Mouse (Mus musculus) brain, embryonic 18.5 days (tissue): ENCODE data around the gene Calm1.
A peak's percentile ranks its signal among the peaks of the same experiment; 100 is the strongest.

Source experiments
- DNase-seq: peaks from one replicate; pipeline ENCODE4 v3.0.0-alpha.2; 2012; ENCODE audit warnings: low read depth, low spot score

The Calm1 gene

GRCm38 (mm10) chr12:100222322-100222993 is 23.2 kb downstream of the Calm1 start:
- DNase-seq, result no peak

GRCm38 (mm10) chr12:100223531-100223930 is 24.3 kb downstream of the Calm1 start:
- no peak for DNase-seq

GRCm38 (mm10) chr12:100225196-100225595 is 26.0 kb downstream of the Calm1 start:
- no peak for DNase-seq

- DNase-seq, result no peak
Measured at GRCm38 (mm10) chr12:100226073-100226472, 26.8 kb downstream of the Calm1 start.

GRCm38 (mm10) chr12:100226621-100227020 is 27.4 kb downstream of the Calm1 start:
- DNase-seq, result no peak

- DNase-seq, result no peak
Measured at GRCm38 (mm10) chr12:100228041-100228725, 28.9 kb downstream of the Calm1 start.

GRCm38 (mm10) chr12:100234201-100234600 is 35.0 kb downstream of the Calm1 start:
- DNase-seq, result no peak

GRCm38 (mm10) chr12:100234919-100235318 is 35.7 kb downstream of the Calm1 start:
- DNase-seq, result no peak

GRCm38 (mm10) chr12:100235423-100235822 is 36.2 kb downstream of the Calm1 start:
- DNase-seq, result no peak

GRCm38 (mm10) chr12:100239404-100239803 is 40.2 kb downstream of the Calm1 start:
- DNase-seq, result no peak

- no peak for DNase-seq
Measured at GRCm38 (mm10) chr12:100239807-100240206, 40.6 kb downstream of the Calm1 start.

GRCm38 (mm10) chr12:100241911-100242796 is 42.9 kb downstream of the Calm1 start:
- DNase-seq, result peak; percentile 82

GRCm38 (mm10) chr12:100244580-100244979 is 45.3 kb downstream of the Calm1 start:
- no peak for DNase-seq

GRCm38 (mm10) chr12:100249170-100249569 is 49.9 kb downstream of the Calm1 start:
- DNase-seq, result no peak

- DNase-seq, result no peak
Measured at GRCm38 (mm10) chr12:100254471-100254870, 55.2 kb downstream of the Calm1 start.

GRCm38 (mm10) chr12:100255441-100255949 is 56.3 kb downstream of the Calm1 start:
- DNase-seq, result no peak

- DNase-seq, result no peak
Measured at GRCm38 (mm10) chr12:100257779-100258178, 58.5 kb downstream of the Calm1 start.
